ENCODE assay signal across 8 mouse cellular contexts in genomic region chr15:83595364-83595711, GRCm38 (mm10). TPM values are rescaled to one million over a fixed set of nuclear protein-coding genes. Genes with fewer than 3 reads are reported as not detected.
DNase-seq lines count a peak whose midpoint lies in the region; ATAC-seq and TF ChIP-seq lines count a peak whose summit lies in the region.

No protein-coding gene starts in this region.

- H3K27ac ChIP-seq in heart, embryonic 11.5 days (ENCODE audit: low read depth, low read length) = 0 out of 2 replicates have a peak overlapping the region, but pooled peaks have one; percentile 73
- H3K27ac ChIP-seq in forebrain, postnatal 0 days (ENCODE audit: low read depth, low read length) = peak overlapping the region; percentile 35; the same call in 1 of the 2 replicates
- H3K27ac ChIP-seq in macrophage = no peak overlapping the region

- WGBS in heart, embryonic 11.5 days (ENCODE audit: insufficient replicate concordance) = 38% methylated on average over 7 of the region's 7 CpGs
- WGBS in forebrain, postnatal 0 days = 36% methylated on average over 7 of the region's 7 CpGs
- WGBS in macrophage (ENCODE audit: missing documents) = 39% methylated on average over 7 of the region's 7 CpGs

- H3K4me3 ChIP-seq in heart, embryonic 11.5 days (ENCODE audit: low read depth, low read length) = peak overlapping the region; percentile 56
- H3K4me3 ChIP-seq in E14TG2a.4 (replicated peaks; ENCODE audit: low read length) (peak overlapping the region; percentile 90), macrophage (ENCODE audit: inconsistent target) (peak overlapping the region; percentile 38)
- H3K4me3 ChIP-seq in forebrain, postnatal 0 days (ENCODE audit: low read depth, low read length) = peak overlapping the region; percentile 64

- no peak for DNase-seq in heart, adult 18-20 months
- DNase-seq in forebrain, postnatal 0 days = no peak
- no peak for DNase-seq in urinary bladder, adult 2 months (ENCODE audit: low spot score)
- DNase-seq in right cerebral cortex, postnatal 25 days = no peak
- no peak for DNase-seq in ovary, postnatal 10 days (ENCODE audit: low spot score)

- no peaks in the 10 kb centered on the region for H3K27me3 ChIP-seq in heart, embryonic 11.5 days (ENCODE audit: control insufficient read depth, insufficient read depth, low read length)
- H3K27me3 ChIP-seq in E14TG2a.4 (ENCODE audit: insufficient read depth, low read length) = no peaks in the 10 kb centered on the region
- H3K27me3 ChIP-seq in forebrain, postnatal 0 days (ENCODE audit: insufficient read depth, low read length) = no peaks in the 10 kb centered on the region

- peaks cover 20% of the 10 kb centered on the region for H3K4me1 ChIP-seq in heart, embryonic 11.5 days (ENCODE audit: control insufficient read depth, insufficient read depth, low read length)
- peaks cover 36% of the 10 kb centered on the region for H3K4me1 ChIP-seq in E14TG2a.4 (replicated peaks; ENCODE audit: low read depth, low read length)
- peaks cover 16% of the 10 kb centered on the region; the same call in 1 of the 2 replicates for H3K4me1 ChIP-seq in forebrain, postnatal 0 days (ENCODE audit: insufficient read depth)

- no peaks in the 10 kb centered on the region for H3K36me3 ChIP-seq in heart, embryonic 11.5 days (ENCODE audit: control insufficient read depth, insufficient read depth, low read length)
- H3K36me3 ChIP-seq in E14TG2a.4 (ENCODE audit: insufficient read depth, low read length) (peaks cover 31% of the 10 kb centered on the region), macrophage (ENCODE audit: inconsistent target) (no peaks in the 10 kb centered on the region)
- 0 out of 2 replicates have a peak, but pooled peaks cover 7% of the 10 kb centered on the region for H3K36me3 ChIP-seq in forebrain, postnatal 0 days (ENCODE audit: insufficient read depth)

- ATAC-seq in heart, embryonic 11.5 days (replicated peaks; ENCODE audit: insufficient number of reproducible peaks, low FRiP score, low TSS enrichment) = no peak
- no peak; the same call in 1 of the 2 replicates for ATAC-seq in forebrain, postnatal 0 days

- H3K9me3 ChIP-seq in heart, embryonic 11.5 days (replicated peaks; ENCODE audit: control insufficient read depth, low read length) = no peaks in the 10 kb centered on the region
- H3K9me3 ChIP-seq in E14TG2a.4 (ENCODE audit: low read length) = no peaks in the 10 kb centered on the region
- no peaks in the 10 kb centered on the region for H3K9me3 ChIP-seq in forebrain, postnatal 0 days (ENCODE audit: low read length)

- peak overlapping the region; percentile 83 for H3K4me2 ChIP-seq in heart, embryonic 11.5 days
- peak overlapping the region; percentile 83 for H3K4me2 ChIP-seq in forebrain, postnatal 0 days (ENCODE audit: low read depth)

- peak overlapping the region; percentile 82 for H3K9ac ChIP-seq in heart, embryonic 11.5 days (ENCODE audit: low read depth, low read length)
- peak overlapping the region; percentile 73 for H3K9ac ChIP-seq in forebrain, postnatal 0 days

- H3K79me2 ChIP-seq in macrophage (ENCODE audit: inconsistent target) = peaks cover 21% of the 10 kb centered on the region; the same call in 1 of the 2 replicates

- TF ChIP-seq CTCF in E14TG2a.4 (conservative IDR thresholded peaks at IDR 0.05; ENCODE audit: low read length) = no peak
- TF ChIP-seq CTCF in forebrain, postnatal 0 days (IDR thresholded peaks at IDR 0.05; ENCODE audit: low read depth) = no peak

RNA-seq across cellular contexts. Expression of gene Ttll12, which starts 0.4 kb away (rescaled TPM):
- polyA plus RNA-seq in heart, embryonic 11.5 days (2014; fragmentation: Nextera tagmentation; extraction: Ambion mirVana) = 30.4 and 31.1 TPM in 2 replicates
- 1 to 10 TPM; 6.0 TPM for total RNA-seq in heart, adult 18-20 months (2021)
- 42.9 and 43.3 TPM in 2 replicates for total RNA-seq in forebrain, postnatal 0 days (2014; rRNA removed)
- 34.8 and 38.7 TPM in 2 replicates for polyA plus RNA-seq in forebrain, postnatal 0 days (2015; fragmentation: Nextera tagmentation; extraction: Ambion mirVana)
- 1 to 10 TPM in 22 of 26 experiments, under 1 TPM in 4; 0.62 to 8.2 (median 3.4) TPM for total RNA-seq in macrophage (2018; cell fraction: chromatin; rRNA removed)
- 10 to 100 TPM in 13 of 26 experiments, 1 to 10 TPM in 13; 6.5 to 12.4 (median 10.0) TPM for total RNA-seq in macrophage (2018; cell fraction: cytosol; rRNA removed)
- total RNA-seq in macrophage (2018; cell fraction: nucleus; rRNA removed) = 10 to 100 TPM in 1 of 26 experiments, 1 to 10 TPM in 25; 2.7 to 11.1 (median 4.0) TPM
- polyA plus RNA-seq in macrophage (2018) = 8.4 to 16.8 TPM (median 8.8 TPM) in 3 replicates
- 11.2 and 11.7 TPM in 2 replicates for polyA plus RNA-seq in urinary bladder, adult 2 months (2012; rRNA removed)

RNA-seq across cellular contexts. Expression of gene Mcat, which starts 31.8 kb away (rescaled TPM):
- polyA plus RNA-seq in heart, embryonic 11.5 days (2014; fragmentation: Nextera tagmentation; extraction: Ambion mirVana) = 28.3 and 30.3 TPM in 2 replicates
- total RNA-seq in heart, adult 18-20 months (2021) = 10 to 100 TPM; 45.0 to 47.3 TPM
- 50.3 and 53.8 TPM in 2 replicates for total RNA-seq in forebrain, postnatal 0 days (2014; rRNA removed)
- polyA plus RNA-seq in forebrain, postnatal 0 days (2015; fragmentation: Nextera tagmentation; extraction: Ambion mirVana) = 40.9 and 46.3 TPM in 2 replicates
- total RNA-seq in macrophage (2018; cell fraction: chromatin; rRNA removed) = 10 to 100 TPM in 9 of 26 experiments, 1 to 10 TPM in 17; 1.6 to 15.8 (median 7.8) TPM
- 10 to 100 TPM in 16 of 26 experiments, 1 to 10 TPM in 10; 5.6 to 14.1 (median 11.3) TPM for total RNA-seq in macrophage (2018; cell fraction: cytosol; rRNA removed)
- 10 to 100 TPM in 4 of 26 experiments, 1 to 10 TPM in 22; 3.8 to 13.8 (median 7.5) TPM for total RNA-seq in macrophage (2018; cell fraction: nucleus; rRNA removed)
- 6.9 to 13.0 TPM (median 12.2 TPM) in 3 replicates for polyA plus RNA-seq in macrophage (2018)
- 22.5 and 23.5 TPM in 2 replicates for polyA plus RNA-seq in urinary bladder, adult 2 months (2012; rRNA removed)

RNA-seq across cellular contexts. Expression of gene Tspo, which starts 31.9 kb away (rescaled TPM):
- polyA plus RNA-seq in heart, embryonic 11.5 days (2014; fragmentation: Nextera tagmentation; extraction: Ambion mirVana) = 129 and 136 TPM in 2 replicates
- total RNA-seq in heart, adult 18-20 months (2021) = 10 to 100 TPM; 66.2 to 75.9 TPM
- total RNA-seq in forebrain, postnatal 0 days (2014; rRNA removed) = 5.7 and 13.6 TPM in 2 replicates
- 15.3 and 18.0 TPM in 2 replicates for polyA plus RNA-seq in forebrain, postnatal 0 days (2015; fragmentation: Nextera tagmentation; extraction: Ambion mirVana)
- 100 to 1,000 TPM in 1 of 26 experiments, 10 to 100 TPM in 15, 1 to 10 TPM in 10; 1.8 to 101 (median 15.2) TPM for total RNA-seq in macrophage (2018; cell fraction: chromatin; rRNA removed)
- total RNA-seq in macrophage (2018; cell fraction: cytosol; rRNA removed) = 100 to 1,000 TPM; 114 to 571 (median 330) TPM
- total RNA-seq in macrophage (2018; cell fraction: nucleus; rRNA removed) = 100 to 1,000 TPM in 13 of 26 experiments, 10 to 100 TPM in 13; 15.5 to 248 (median 88.5) TPM
- polyA plus RNA-seq in macrophage (2018) = 37.4 to 252 TPM (median 187 TPM) in 3 replicates
- polyA plus RNA-seq in urinary bladder, adult 2 months (2012; rRNA removed) = 214 and 260 TPM in 2 replicates

Comparison
In these comparisons a context has a peak if more than half of its experiments do, and no peak if none do; other contexts are left out.
1. H3K4me3 ChIP-seq: peak in every context shown above with its lines; median percentile 90 in E14TG2a.4; 64 in forebrain, postnatal 0 days; 56 in heart, embryonic 11.5 days; 38 in macrophage.